Mouse (Mus musculus): Measurements from ENCODE around the gene Lingo1. TPM values are rescaled to one million over a fixed set of nuclear protein-coding genes. Genes with fewer than 3 reads are reported as not detected.

Gene Lingo1
- polyA plus RNA-seq, 1 experiment, result 1.2 TPM

DNA sequence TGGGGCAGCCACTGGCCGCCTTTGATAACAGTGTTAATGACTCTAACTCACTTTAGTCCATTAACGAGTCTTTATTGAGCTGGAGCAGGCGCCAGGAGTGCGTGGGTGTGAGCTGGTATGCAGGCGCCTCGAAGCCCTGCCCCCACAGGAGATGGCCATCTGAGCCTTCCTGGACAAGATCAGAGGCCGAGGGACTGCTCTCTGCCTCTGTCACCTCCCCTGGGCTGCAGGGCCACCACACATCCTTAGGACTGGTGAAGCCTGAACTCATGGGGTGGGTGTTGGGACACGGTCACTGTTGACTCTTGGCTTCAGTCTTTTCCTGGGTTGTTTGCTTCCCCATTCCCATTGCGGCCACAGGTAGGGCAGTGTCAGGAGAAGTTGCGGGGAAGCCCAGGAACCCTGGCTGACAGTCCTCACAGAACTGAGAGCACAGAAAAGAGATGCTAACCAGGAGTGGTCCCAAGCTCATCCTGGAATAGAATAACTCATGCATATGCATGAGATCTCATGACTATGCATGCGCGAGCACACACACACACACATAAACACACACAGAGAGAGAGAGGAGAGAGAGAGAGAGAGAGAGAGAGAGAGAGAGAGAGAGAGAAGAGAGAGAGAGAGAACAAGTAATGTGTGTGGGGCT is 191.3 kb downstream of the Lingo1 start:
- WGBS, result 27% methylated on average over 12 of the region's 12 CpGs
- peak; percentile 9 for DNase-seq

DNA sequence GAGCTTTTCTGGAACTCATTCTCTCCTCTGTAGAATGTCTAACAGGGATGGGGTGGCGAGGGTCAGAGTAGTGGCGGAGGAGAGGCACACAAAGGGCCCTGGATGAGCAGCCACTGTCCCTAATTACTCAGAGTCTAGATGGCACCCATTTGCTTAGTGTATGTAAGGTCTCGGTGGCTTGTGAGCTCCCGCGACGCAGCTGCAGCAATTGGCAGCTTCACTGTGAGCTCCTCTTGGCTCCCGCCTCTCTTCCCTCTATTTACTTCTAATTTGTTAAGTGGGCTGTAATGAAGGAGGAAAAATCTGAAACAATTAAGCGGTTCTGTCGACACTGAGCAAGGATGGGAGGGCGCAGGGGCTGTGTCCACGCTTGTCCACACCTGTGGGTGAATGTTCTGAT is 195.6 kb downstream of the Lingo1 start:
- Histone ChIP-seq H3K27me3 (replicated peaks; ENCODE audit: control insufficient read depth, insufficient read depth, low read length) (no peaks in the 10 kb centered on the region), H3K4me3 (ENCODE audit: insufficient read depth, low read depth, low read length) (no peak overlapping the region), H3K36me3 (ENCODE audit: control insufficient read depth, insufficient read depth, low read length) (no peaks in the 10 kb centered on the region), H3K4me1 (ENCODE audit: control insufficient read depth, insufficient read depth, low read length) (no peaks in the 10 kb centered on the region), H3K27ac (ENCODE audit: insufficient read depth, low read depth, low read length) (no peak overlapping the region)
- 61% methylated on average over 11 of the region's 11 CpGs for WGBS
- DNase-seq, result no peak
- TF ChIP-seq CTCF (conservative IDR thresholded peaks at IDR 0.05; ENCODE audit: insufficient read depth, insufficient read length, low read depth, low read length) (no peak), POLR2A (IDR thresholded peaks at IDR 0.05; ENCODE audit: low read depth, low read length) (no peak)

More for the DNA sequence above, 191.3 kb downstream of the Lingo1 start:
- TF ChIP-seq POLR2A (IDR thresholded peaks at IDR 0.05; ENCODE audit: low read depth, low read length), result no peak
- TF ChIP-seq CTCF (conservative IDR thresholded peaks at IDR 0.05; ENCODE audit: insufficient read depth, insufficient read length, low read depth, low read length), result no peak
- Histone ChIP-seq H3K27ac (ENCODE audit: insufficient read depth, low read depth, low read length) (no peak overlapping the region), H3K27me3 (replicated peaks; ENCODE audit: control insufficient read depth, insufficient read depth, low read length) (no peaks in the 10 kb centered on the region), H3K4me3 (ENCODE audit: insufficient read depth, low read depth, low read length) (no peak overlapping the region), H3K4me1 (ENCODE audit: control insufficient read depth, insufficient read depth, low read length) (no peaks in the 10 kb centered on the region), H3K36me3 (ENCODE audit: control insufficient read depth, insufficient read depth, low read length) (no peaks in the 10 kb centered on the region)

DNA sequence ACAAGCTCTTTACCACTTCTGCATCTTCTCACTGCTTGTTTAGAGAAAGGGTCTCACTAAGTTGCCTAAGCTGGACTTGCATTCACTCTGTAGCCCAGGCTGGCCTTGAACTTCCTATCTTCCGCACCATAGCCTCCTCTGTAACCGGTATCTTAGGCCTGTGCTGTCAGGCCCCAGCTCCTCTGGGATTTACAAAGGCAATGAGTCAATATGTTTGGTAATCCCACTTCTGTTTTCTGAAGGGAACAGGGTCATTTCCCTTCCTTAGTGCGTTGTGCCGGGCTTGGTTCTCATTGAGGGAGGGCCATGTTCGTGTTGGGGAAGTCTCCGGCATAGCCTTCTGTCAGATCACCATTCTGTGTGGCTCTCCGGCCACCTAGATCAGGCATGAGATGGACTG is 203.6 kb downstream of the Lingo1 start:
- H3K27me3 ChIP-seq (replicated peaks; ENCODE audit: control insufficient read depth, insufficient read depth, low read length), result no peaks in the 10 kb centered on the region
- WGBS, result 87% methylated on average over 7 of the region's 7 CpGs
- H3K4me3 ChIP-seq (ENCODE audit: insufficient read depth, low read depth, low read length), result no peak overlapping the region
- TF ChIP-seq POLR2A (IDR thresholded peaks at IDR 0.05; ENCODE audit: low read depth, low read length) (no peak), CTCF (conservative IDR thresholded peaks at IDR 0.05; ENCODE audit: insufficient read depth, insufficient read length, low read depth, low read length) (no peak)
- no peaks in the 10 kb centered on the region for H3K4me1 ChIP-seq (ENCODE audit: control insufficient read depth, insufficient read depth, low read length)
- no peaks in the 10 kb centered on the region for H3K36me3 ChIP-seq (ENCODE audit: control insufficient read depth, insufficient read depth, low read length)
- H3K27ac ChIP-seq (ENCODE audit: insufficient read depth, low read depth, low read length), result no peak overlapping the region
- DNase-seq, result no peak

- no peaks in the 10 kb centered on the region for H3K36me3 ChIP-seq (ENCODE audit: control insufficient read depth, insufficient read depth, low read length)
- no peak for DNase-seq
- H3K4me3 ChIP-seq (ENCODE audit: insufficient read depth, low read depth, low read length), result no peak overlapping the region
- H3K27me3 ChIP-seq (replicated peaks; ENCODE audit: control insufficient read depth, insufficient read depth, low read length), result no peaks in the 10 kb centered on the region
- H3K27ac ChIP-seq (ENCODE audit: insufficient read depth, low read depth, low read length), result no peak overlapping the region
- no peaks in the 10 kb centered on the region for H3K4me1 ChIP-seq (ENCODE audit: control insufficient read depth, insufficient read depth, low read length)
- TF ChIP-seq POLR2A (IDR thresholded peaks at IDR 0.05; ENCODE audit: low read depth, low read length) (no peak), CTCF (conservative IDR thresholded peaks at IDR 0.05; ENCODE audit: insufficient read depth, insufficient read length, low read depth, low read length) (no peak)
- WGBS, result 69% methylated on average over 8 of the region's 8 CpGs
Measured at GRCm38 (mm10) chr9:56591248-56591888, 204.9 kb downstream of the Lingo1 start.

DNA sequence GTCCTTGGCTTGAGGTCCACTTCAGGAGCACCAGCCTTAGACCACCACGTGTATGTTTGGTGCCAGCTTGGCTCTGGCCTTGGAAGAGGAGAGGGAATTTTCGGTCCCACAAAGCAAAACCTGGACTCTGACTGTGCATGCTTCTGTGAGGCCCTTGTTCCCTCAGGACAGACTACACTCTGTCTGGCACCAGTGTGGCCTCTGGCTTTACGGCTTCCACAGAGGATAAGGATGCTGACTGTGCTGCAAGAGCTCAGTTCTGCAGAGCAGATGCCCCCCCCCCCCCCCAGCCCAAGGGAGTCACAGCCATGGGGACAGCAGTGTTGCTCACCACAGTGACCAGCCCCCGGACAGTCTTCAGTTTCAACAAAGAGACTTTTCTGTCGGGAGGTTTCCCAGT is 206.5 kb downstream of the Lingo1 start:
- no peaks in the 10 kb centered on the region for H3K4me1 ChIP-seq (ENCODE audit: control insufficient read depth, insufficient read depth, low read length)
- H3K36me3 ChIP-seq (ENCODE audit: control insufficient read depth, insufficient read depth, low read length), result no peaks in the 10 kb centered on the region
- 60% methylated on average over 5 of the region's 5 CpGs for WGBS
- DNase-seq, result no peak
- no peak overlapping the region for H3K27ac ChIP-seq (ENCODE audit: insufficient read depth, low read depth, low read length)
- no peaks in the 10 kb centered on the region for H3K27me3 ChIP-seq (replicated peaks; ENCODE audit: control insufficient read depth, insufficient read depth, low read length)
- TF ChIP-seq CTCF (conservative IDR thresholded peaks at IDR 0.05; ENCODE audit: insufficient read depth, insufficient read length, low read depth, low read length) (no peak), POLR2A (IDR thresholded peaks at IDR 0.05; ENCODE audit: low read depth, low read length) (no peak)
- H3K4me3 ChIP-seq (ENCODE audit: insufficient read depth, low read depth, low read length), result no peak overlapping the region

DNA sequence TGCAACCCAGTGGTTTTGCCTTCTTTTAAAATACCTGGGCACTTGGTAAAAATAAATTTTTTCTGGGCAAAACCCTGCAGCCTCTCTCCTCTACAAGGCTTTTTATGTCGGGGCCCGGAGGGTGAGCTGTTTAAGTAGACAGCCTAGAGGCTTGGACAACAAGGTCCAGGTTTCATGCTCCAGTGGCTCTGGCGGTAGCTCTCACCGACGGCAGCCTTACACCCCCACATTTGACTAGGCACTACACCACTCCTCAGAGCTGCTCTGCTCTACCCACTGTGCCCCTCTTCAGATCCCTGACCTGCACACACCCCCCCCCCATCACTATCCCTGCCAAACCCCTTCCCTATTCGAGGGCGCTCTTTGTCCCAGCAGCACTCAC is 212.2 kb downstream of the Lingo1 start:
- Histone ChIP-seq H3K4me1 (ENCODE audit: control insufficient read depth, insufficient read depth, low read length) (no peaks in the 10 kb centered on the region), H3K27ac (ENCODE audit: insufficient read depth, low read depth, low read length) (no peak overlapping the region), H3K27me3 (replicated peaks; ENCODE audit: control insufficient read depth, insufficient read depth, low read length) (no peaks in the 10 kb centered on the region), H3K4me3 (ENCODE audit: insufficient read depth, low read depth, low read length) (no peak overlapping the region), H3K36me3 (ENCODE audit: control insufficient read depth, insufficient read depth, low read length) (no peaks in the 10 kb centered on the region)
- no peak for DNase-seq
- 46% methylated on average over 7 of the region's 7 CpGs for WGBS
- TF ChIP-seq POLR2A (IDR thresholded peaks at IDR 0.05; ENCODE audit: low read depth, low read length) (no peak), CTCF (conservative IDR thresholded peaks at IDR 0.05; ENCODE audit: insufficient read depth, insufficient read length, low read depth, low read length) (no peak)

GRCm38 (mm10) chr9:56583139-56584042 is 212.9 kb downstream of the Lingo1 start:
- no peak overlapping the region for H3K27ac ChIP-seq (ENCODE audit: insufficient read depth, low read depth, low read length)
- H3K27me3 ChIP-seq (replicated peaks; ENCODE audit: control insufficient read depth, insufficient read depth, low read length), result no peaks in the 10 kb centered on the region
- H3K36me3 ChIP-seq (ENCODE audit: control insufficient read depth, insufficient read depth, low read length), result no peaks in the 10 kb centered on the region
- H3K4me1 ChIP-seq (ENCODE audit: control insufficient read depth, insufficient read depth, low read length), result no peaks in the 10 kb centered on the region
- 73% methylated on average over 11 of the region's 11 CpGs for WGBS
- TF ChIP-seq CTCF (conservative IDR thresholded peaks at IDR 0.05; ENCODE audit: insufficient read depth, insufficient read length, low read depth, low read length), result no peak
- no peak for TF ChIP-seq POLR2A (IDR thresholded peaks at IDR 0.05; ENCODE audit: low read depth, low read length)
- DNase-seq, result no peak
- no peak overlapping the region for H3K4me3 ChIP-seq (ENCODE audit: insufficient read depth, low read depth, low read length)
